Mouse (Mus musculus): ENCODE data around the gene Zswim1.
A peak's percentile ranks its signal among the peaks of the same experiment; 100 is the strongest.
"Not testable (repeated sequence)": the region's sequence is repeated elsewhere in the genome, so short reads cannot be mapped to it uniquely, and the experiment has no call there.

The Zswim1 gene

GRCm38 (mm10) chr2:164792400-164793190 lies 29.9 kb upstream of the Zswim1 start:
- DNase-seq (ENCODE audit: extremely low read depth, low read depth, low spot score), result no peak

GRCm38 (mm10) chr2:164793236-164793635 lies 29.2 kb upstream of the Zswim1 start:
- no peak for DNase-seq (ENCODE audit: extremely low read depth, low read depth, low spot score)

- DNase-seq (ENCODE audit: extremely low read depth, low read depth, low spot score), result no peak
These were observed 28.7 kb upstream of the Zswim1 start for GRCm38 (mm10) chr2:164793772-164794171.

GRCm38 (mm10) chr2:164794293-164794692 lies 28.2 kb upstream of the Zswim1 start:
- DNase-seq (ENCODE audit: extremely low read depth, low read depth, low spot score), result no peak

- no peak for DNase-seq (ENCODE audit: extremely low read depth, low read depth, low spot score)
These were observed 26.6 kb upstream of the Zswim1 start for GRCm38 (mm10) chr2:164795868-164796267.

GRCm38 (mm10) chr2:164798554-164798953 lies 23.9 kb upstream of the Zswim1 start:
- not testable (repeated sequence) for DNase-seq (ENCODE audit: extremely low read depth, low read depth, low spot score)

GRCm38 (mm10) chr2:164800252-164801004 lies 22.1 kb upstream of the Zswim1 start:
- no peak for DNase-seq (ENCODE audit: extremely low read depth, low read depth, low spot score)

- DNase-seq (ENCODE audit: extremely low read depth, low read depth, low spot score), result no peak
These were observed 19.1 kb upstream of the Zswim1 start for GRCm38 (mm10) chr2:164803201-164803920.

- DNase-seq (ENCODE audit: extremely low read depth, low read depth, low spot score), result no peak
These were observed 18.6 kb upstream of the Zswim1 start for GRCm38 (mm10) chr2:164803921-164804313.

GRCm38 (mm10) chr2:164804533-164805331 lies 17.8 kb upstream of the Zswim1 start, which contains the start of the genes Acot8 and Zswim3:
TSS of gene Acot8 (minus strand) at chr2:164804882.
TSS of gene Zswim3 (plus strand) at chr2:164805098.
- DNase-seq (ENCODE audit: extremely low read depth, low read depth, low spot score), result peak; percentile 92

GRCm38 (mm10) chr2:164805332-164805718 lies 17.2 kb upstream of the Zswim1 start:
- no peak for DNase-seq (ENCODE audit: extremely low read depth, low read depth, low spot score)

GRCm38 (mm10) chr2:164806614-164807013 lies 15.9 kb upstream of the Zswim1 start:
- DNase-seq (ENCODE audit: extremely low read depth, low read depth, low spot score), result no peak

- no peak for DNase-seq (ENCODE audit: extremely low read depth, low read depth, low spot score)
These were observed 8.9 kb upstream of the Zswim1 start for GRCm38 (mm10) chr2:164813557-164813956.

GRCm38 (mm10) chr2:164815348-164815747 lies 7.1 kb upstream of the Zswim1 start:
- DNase-seq (ENCODE audit: extremely low read depth, low read depth, low spot score), result no peak

- no peak for DNase-seq (ENCODE audit: extremely low read depth, low read depth, low spot score)
These were observed 6.7 kb upstream of the Zswim1 start for GRCm38 (mm10) chr2:164815821-164816220.

GRCm38 (mm10) chr2:164817206-164817605 lies 5.3 kb upstream of the Zswim1 start:
- no peak for DNase-seq (ENCODE audit: extremely low read depth, low read depth, low spot score)

- peak; percentile 73 for DNase-seq (ENCODE audit: extremely low read depth, low read depth, low spot score)
These were observed 4.8 kb upstream of the Zswim1 start for GRCm38 (mm10) chr2:164817703-164818102.

- no peak for DNase-seq (ENCODE audit: extremely low read depth, low read depth, low spot score)
These were observed 1.4 kb upstream of the Zswim1 start for GRCm38 (mm10) chr2:164821060-164821459.

- no peak for DNase-seq (ENCODE audit: extremely low read depth, low read depth, low spot score)
These were observed 697 bp downstream of the Zswim1 start for GRCm38 (mm10) chr2:164823181-164823585.

- no peak for DNase-seq (ENCODE audit: extremely low read depth, low read depth, low spot score)
These were observed 1.5 kb downstream of the Zswim1 start for GRCm38 (mm10) chr2:164823969-164824368.

GRCm38 (mm10) chr2:164825521-164825920 lies 3.0 kb downstream of the Zswim1 start:
- no peak for DNase-seq (ENCODE audit: extremely low read depth, low read depth, low spot score)
